Mouse (Mus musculus): Measurements from ENCODE around the gene Rbm20. TPM values are rescaled to one million over a fixed set of nuclear protein-coding genes. Genes with fewer than 3 reads are reported as not detected.
A peak's percentile ranks its signal among the peaks of the same experiment; 100 is the strongest.

Gene Rbm20
- total and polyA plus RNA-seq, 3 experiments: 0.05 to 0.56 (median 0.08) TPM

DNA sequence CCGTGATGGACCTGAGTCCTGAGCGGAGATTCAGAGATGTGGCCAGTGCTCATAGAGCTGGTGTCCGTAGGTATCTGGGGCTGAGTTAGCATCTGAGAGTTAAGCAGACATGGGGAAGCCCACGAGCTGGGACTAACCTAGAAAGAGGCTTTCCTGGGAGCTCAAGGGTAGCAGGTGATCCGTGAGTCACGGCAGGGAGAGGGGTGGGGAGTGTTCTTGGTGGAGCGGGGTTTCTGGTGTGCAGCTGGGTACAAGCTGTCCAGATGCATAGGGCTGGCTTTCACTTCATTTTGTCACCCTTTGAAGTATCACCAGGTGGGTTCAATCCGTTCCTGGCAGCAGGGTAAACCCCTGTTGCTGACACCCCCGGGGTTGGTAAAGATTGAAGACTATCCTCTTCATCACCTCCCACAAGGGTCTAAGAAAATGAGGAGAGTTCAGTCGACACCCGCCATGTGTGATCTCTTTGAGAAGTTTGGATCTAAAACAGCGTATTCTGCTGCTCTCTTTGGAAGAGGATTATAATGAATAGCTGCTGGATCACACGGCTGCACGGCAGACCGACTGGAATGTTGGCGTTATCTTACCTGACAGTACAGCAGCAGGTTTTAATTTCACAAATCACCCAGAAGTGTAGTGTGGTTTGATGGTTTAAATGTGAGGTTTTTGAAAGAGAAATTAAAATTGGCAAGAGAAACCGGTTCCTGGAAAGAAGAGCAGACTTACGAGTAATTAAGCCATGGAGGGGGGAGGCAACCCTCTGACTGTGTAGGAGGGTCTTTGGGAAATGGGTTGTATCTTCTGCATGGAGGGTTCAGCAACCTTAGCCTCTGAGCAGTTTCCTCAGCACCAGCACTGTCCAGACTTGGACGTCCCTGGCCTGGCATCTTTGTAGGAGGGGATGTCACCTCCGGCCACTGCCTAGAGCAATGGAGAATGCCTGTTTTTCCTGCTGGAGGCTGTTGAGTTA, 114.9 kb downstream of the Rbm20 start:
- Histone ChIP-seq H3K4me1 (ENCODE audit: control insufficient read depth in 1 of 2, insufficient read depth in 2 of 2) (peaks cover 2 to 17% of the 10 kb centered on the region in 2 experiments; a peak in 3 of 4 replicates), H3K9me3 (replicated peaks; ENCODE audit: low read length) (no peaks in the 10 kb centered on the region), H3K4me3 (replicated peaks in 1 of 3; ENCODE audit: low read depth in 2 of 3, low read length in 2 of 3, poor library complexity in 1 of 3) (no peak overlapping the region), H3K27me3 (replicated peaks) (no peaks in the 10 kb centered on the region), H3K79me2 (replicated peaks; ENCODE audit: control insufficient read depth, extremely low read depth, insufficient read depth, poor library complexity, severe bottlenecking) (no peaks in the 10 kb centered on the region), H3K36me3 (replicated peaks in 1 of 2; ENCODE audit: control insufficient read depth in 1 of 2, insufficient read depth in 1 of 2, low read length in 1 of 2) (no peaks in the 10 kb centered on the region), H3K9ac (ENCODE audit: insufficient read depth, low read depth) (no peak overlapping the region), H3K4me2 (ENCODE audit: insufficient read depth, low read depth, poor library complexity, severe bottlenecking) (peak overlapping the region; percentile 44), H3K27ac (ENCODE audit: insufficient read depth, low read depth) (no peak overlapping the region)
- TF ChIP-seq NELFE (IDR thresholded peaks at IDR 0.05; ENCODE audit: low read depth, low read length) (no peak), RAD21 (IDR thresholded peaks at IDR 0.05; ENCODE audit: low read depth, low read length) (no peak), TCF12 (IDR thresholded peaks at IDR 0.05; ENCODE audit: low read depth, low read length) (0 out of 2 replicates have a peak, but pooled peaks have one; percentile 38), IRF4 (IDR thresholded peaks at IDR 0.05; ENCODE audit: low read depth, low read length) (no peak), ELF1 (IDR thresholded peaks at IDR 0.05; ENCODE audit: low read depth, low read length) (no peak), ZMIZ1 (IDR thresholded peaks at IDR 0.05; ENCODE audit: low read depth, low read length) (no peak), HCFC1 (IDR thresholded peaks at IDR 0.05; ENCODE audit: low read depth, low read length) (no peak), ZC3H11A (IDR thresholded peaks at IDR 0.05; ENCODE audit: low read depth, low read length) (no peak), CHD2 (IDR thresholded peaks at IDR 0.05; ENCODE audit: low read length) (no peak), MXI1 (IDR thresholded peaks at IDR 0.05; ENCODE audit: low read depth, low read length) (no peak), MEF2A (IDR thresholded peaks at IDR 0.05; ENCODE audit: borderline replicate concordance, low read depth, low read length) (no peak), ZNF384 (IDR thresholded peaks at IDR 0.05; ENCODE audit: low read depth, low read length) (no peak), EP300 (IDR thresholded peaks at IDR 0.05; ENCODE audit: low read length) (0 out of 2 replicates have a peak, but pooled peaks have one; percentile 16), BHLHE40 (IDR thresholded peaks at IDR 0.05; ENCODE audit: low read depth, low read length) (no peak), E2F4 (IDR thresholded peaks at IDR 0.05; ENCODE audit: insufficient replicate concordance, low read depth, low read length) (no peak), CTCF (conservative IDR thresholded peaks at IDR 0.05 in 1 of 2, IDR thresholded peaks at IDR 0.05 in 1 of 2; ENCODE audit: low read depth in 2 of 2, low read length in 2 of 2) (no peak), NRF1 (IDR thresholded peaks at IDR 0.05; ENCODE audit: low read depth, low read length) (no peak)
- in situ Hi-C loops (cut with MboI; ENCODE audit: low pct_ligation_motif_present, low pct_unique_long_range_greater_than_20kb, low sequenced_read_pairs) (no loop called here), dilution Hi-C loops (cut with MboI; ENCODE audit: extremely low pct_ligation_motif_present, extremely low pct_unique_long_range_greater_than_20kb, low sequenced_read_pairs) (no loop called here)
- DNase-seq (ENCODE audit: extremely low read depth): no peak

Data from CH12.LX (cell line).